ENCODE assay signal across 28 mouse cellular contexts in the genomic region with DNA sequence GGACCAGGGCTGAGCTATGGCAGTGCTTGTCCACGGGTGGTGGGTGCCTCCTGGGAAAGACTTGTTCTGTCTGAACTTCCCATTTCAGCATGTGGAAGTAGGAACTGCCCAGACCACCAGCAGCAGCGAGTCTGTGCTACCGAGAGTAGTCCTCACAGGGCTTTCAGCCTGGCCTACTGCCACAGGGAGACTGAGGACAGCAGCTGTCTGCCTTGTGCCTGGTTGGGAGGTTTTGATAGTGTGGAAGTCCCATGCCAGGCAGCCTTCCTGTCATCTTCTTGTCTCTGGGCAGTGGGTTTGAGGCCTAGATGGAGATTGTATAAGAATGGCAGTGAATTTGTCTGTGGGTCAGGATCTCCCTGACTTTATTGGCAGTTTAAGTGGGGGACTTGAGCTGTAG. TPM values are rescaled to one million over a fixed set of nuclear protein-coding genes. Genes with fewer than 3 reads are reported as not detected.
"Had no signal": no experiment of that assay in that cellular context is flagged by ENCODE, and none has a peak within 500 bp of the region (broad histone marks: within the 10 kb centered on the region; RNA-seq: fewer than 3 reads in every experiment).

No protein-coding gene starts in this region.

- ATAC-seq: hindbrain, postnatal 0 days; intestine, embryonic 16.5 days had no signal

- H3K9ac ChIP-seq: heart, embryonic 13.5 days; heart, embryonic 15.5 days; hindbrain, embryonic 15.5 days; kidney, embryonic 15.5 days; limb, embryonic 12.5 days; liver, embryonic 13.5 days; liver, embryonic 15.5 days had no signal

- H3K27ac ChIP-seq: heart, adult 2 months; heart, embryonic 13.5 days; heart, embryonic 15.5 days; hindbrain, embryonic 15.5 days; hindbrain, postnatal 0 days; kidney, embryonic 15.5 days; kidney, postnatal 0 days; limb, embryonic 12.5 days; liver, embryonic 13.5 days; liver, embryonic 15.5 days had no signal

- H3K27me3 ChIP-seq: heart, embryonic 13.5 days; heart, embryonic 15.5 days; hindbrain, embryonic 15.5 days; kidney, embryonic 15.5 days; limb, embryonic 12.5 days; liver, embryonic 13.5 days; liver, embryonic 15.5 days had no signal

- H3K4me2 ChIP-seq: heart, embryonic 11.5 days; heart, embryonic 13.5 days; heart, embryonic 15.5 days; hindbrain, embryonic 15.5 days; kidney, embryonic 15.5 days; limb, embryonic 12.5 days; liver, embryonic 11.5 days; liver, embryonic 13.5 days; liver, embryonic 15.5 days had no signal

- DNase-seq: gastrocnemius, postnatal 14 days; gastrocnemius, postnatal 36 days; heart, adult 11 months; heart, adult 2 months; heart, postnatal 14 days; heart, postnatal 36 days; kidney, adult 11 months; kidney, adult 2 months; kidney, adult 9 months; kidney, postnatal 14 days; kidney, postnatal 36 days; layer of hippocampus, adult 9-11 months; layer of hippocampus, postnatal 36 days; left cerebral cortex, postnatal 4 days; liver; liver, embryonic 13.5 days had no signal

- H3K4me1 ChIP-seq: hindbrain, embryonic 15.5 days had no signal

- H3K4me3 ChIP-seq: heart, adult 2 months; heart, embryonic 13.5 days; heart, embryonic 15.5 days; hindbrain, embryonic 15.5 days; kidney, embryonic 15.5 days; limb, embryonic 12.5 days; liver, embryonic 13.5 days; liver, embryonic 15.5 days had no signal

- H3K9me3 ChIP-seq: heart, embryonic 13.5 days; heart, embryonic 15.5 days; hindbrain, embryonic 15.5 days; kidney, embryonic 15.5 days; limb, embryonic 12.5 days; liver, embryonic 13.5 days; liver, embryonic 15.5 days had no signal

RNA-seq across cellular contexts. Expression of a gene that starts 28.4 kb away (rescaled TPM):
- total RNA-seq: gastrocnemius, postnatal 36 days; heart, postnatal 36 days; hematopoietic stem cell, adult 5-6 weeks had no signal

RNA-seq across cellular contexts. Expression of a gene that starts 31.9 kb away (rescaled TPM):
- total RNA-seq: hematopoietic stem cell, adult 5-6 weeks had no signal
